Mouse (Mus musculus) heart, postnatal 0 days (tissue): ENCODE measurements around the gene Ralgps2.

Source experiments
- CTCF ChIP-seq: IDR thresholded peaks from 2 replicates; pipeline ENCODE4 v1.5.1; 2016; ENCODE audit warnings: antibody characterized with exemption, control low read depth, low read depth
- EP300 ChIP-seq: IDR thresholded peaks from 2 replicates; pipeline ENCODE4 v1.6.1; 2016; ENCODE audit warnings: antibody characterized with exemption, low read depth

DNA sequence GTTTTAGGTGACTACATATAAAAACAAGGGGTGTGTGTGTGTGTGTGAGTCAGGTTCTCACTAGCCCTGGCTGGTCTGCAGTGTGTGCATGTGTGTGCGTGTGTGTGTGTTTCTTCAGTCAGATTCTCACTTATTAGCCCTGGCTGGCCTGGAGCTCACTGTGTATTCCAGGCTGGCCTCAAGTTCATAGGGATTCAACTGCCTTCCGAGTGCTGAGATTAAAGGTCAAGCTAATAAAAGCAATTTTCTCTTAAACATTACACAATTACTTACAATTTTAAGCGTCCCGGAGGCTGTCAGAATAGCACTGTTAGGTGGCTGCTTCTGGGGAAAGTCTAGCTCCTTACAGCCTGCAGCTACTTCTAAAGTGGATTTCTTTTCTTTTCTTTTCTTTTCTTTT, 101.2 kb downstream of the Ralgps2 start, which contains the start of gene Angptl1:
- no peak for TF ChIP-seq CTCF
- no peak for TF ChIP-seq EP300
